Comparison of ENCODE assay signal across 16 mouse cellular contexts in genomic region chr3:83112869-83113268, GRCm38 (mm10). TPM values are rescaled to one million over a fixed set of nuclear protein-coding genes. Genes with fewer than 3 reads are reported as not detected.
DNase-seq lines count a peak whose midpoint lies in the region; ATAC-seq lines count a peak whose summit lies in the region.
"Had no signal": no experiment of that assay in that cellular context is flagged by ENCODE, and none has a peak within 500 bp of the region (broad histone marks: within the 10 kb centered on the region; RNA-seq: fewer than 3 reads in every experiment).

No protein-coding gene starts in this region.

- WGBS in forebrain, embryonic 14.5 days: 14% methylated on average over 3 of the region's 3 CpGs
- WGBS in forebrain, embryonic 10.5 days: 20% methylated on average over 3 of the region's 3 CpGs
- 14% methylated on average over 3 of the region's 3 CpGs for WGBS in forebrain, embryonic 16.5 days
- 25% methylated on average over 3 of the region's 3 CpGs for WGBS in limb, embryonic 11.5 days
- 11% methylated on average over 3 of the region's 3 CpGs for WGBS in neural tube, embryonic 15.5 days

- H3K27me3 ChIP-seq in forebrain, embryonic 14.5 days (replicated peaks; ENCODE audit: control insufficient read depth, insufficient read depth, low read length): no peaks in the 10 kb centered on the region
- peaks cover 52% of the 10 kb centered on the region for H3K27me3 ChIP-seq in forebrain, embryonic 10.5 days (ENCODE audit: poor library complexity, severe bottlenecking)
- no peaks in the 10 kb centered on the region for H3K27me3 ChIP-seq in forebrain, embryonic 16.5 days (replicated peaks; ENCODE audit: control insufficient read depth, insufficient read depth, low read length)
- no peaks in the 10 kb centered on the region for H3K27me3 ChIP-seq in limb, embryonic 11.5 days (ENCODE audit: control insufficient read depth, insufficient read depth, low read length)
- no peaks in the 10 kb centered on the region for H3K27me3 ChIP-seq in neural tube, embryonic 15.5 days (replicated peaks)

- no peak overlapping the region for H3K4me2 ChIP-seq in forebrain, embryonic 14.5 days (ENCODE audit: low read length)
- H3K4me2 ChIP-seq in forebrain, embryonic 16.5 days (ENCODE audit: low read length): no peak overlapping the region
- H3K4me2 ChIP-seq in limb, embryonic 11.5 days (ENCODE audit: low read depth, severe bottlenecking): no peak overlapping the region
- H3K4me2 ChIP-seq in neural tube, embryonic 15.5 days: peak overlapping the region; percentile 11; the same call in 1 of the 2 replicates
- H3K4me2 ChIP-seq: embryonic facial prominence, embryonic 12.5 days; midbrain, embryonic 12.5 days had no signal

- H3K9me3 ChIP-seq in forebrain, embryonic 14.5 days (replicated peaks; ENCODE audit: control insufficient read depth, low read length): no peaks in the 10 kb centered on the region
- H3K9me3 ChIP-seq in forebrain, embryonic 10.5 days: no peaks in the 10 kb centered on the region
- H3K9me3 ChIP-seq in forebrain, embryonic 16.5 days (ENCODE audit: control insufficient read depth, low read length): no peaks in the 10 kb centered on the region
- H3K9me3 ChIP-seq in limb, embryonic 11.5 days (ENCODE audit: control insufficient read depth, low read length): no peaks in the 10 kb centered on the region
- no peaks in the 10 kb centered on the region for H3K9me3 ChIP-seq in neural tube, embryonic 15.5 days (replicated peaks)
- H3K9me3 ChIP-seq: embryonic facial prominence, embryonic 12.5 days; midbrain, embryonic 12.5 days had no signal

- H3K9ac ChIP-seq in forebrain, embryonic 14.5 days (ENCODE audit: low read length): no peak overlapping the region
- H3K9ac ChIP-seq in forebrain, embryonic 16.5 days (replicated peaks; ENCODE audit: low read depth, low read length): no peak overlapping the region
- no peak overlapping the region for H3K9ac ChIP-seq in limb, embryonic 11.5 days (ENCODE audit: low read length)
- H3K9ac ChIP-seq in neural tube, embryonic 15.5 days (replicated peaks): no peak overlapping the region
- H3K9ac ChIP-seq: embryonic facial prominence, embryonic 12.5 days; midbrain, embryonic 12.5 days had no signal

- peaks cover 2% of the 10 kb centered on the region; the same call in 1 of the 2 replicates for H3K4me1 ChIP-seq in forebrain, embryonic 14.5 days (ENCODE audit: control insufficient read depth, insufficient read depth, low read length)
- H3K4me1 ChIP-seq in forebrain, embryonic 10.5 days: peaks cover 5% of the 10 kb centered on the region; the same call in 1 of the 2 replicates
- H3K4me1 ChIP-seq in forebrain, embryonic 16.5 days (replicated peaks; ENCODE audit: control insufficient read depth, insufficient read depth, low read length): peaks cover 6% of the 10 kb centered on the region
- H3K4me1 ChIP-seq in limb, embryonic 11.5 days (ENCODE audit: control insufficient read depth, insufficient read depth, low read length): peaks cover 5% of the 10 kb centered on the region
- H3K4me1 ChIP-seq in neural tube, embryonic 15.5 days: peaks cover 25% of the 10 kb centered on the region

- H3K36me3 ChIP-seq in forebrain, embryonic 14.5 days (ENCODE audit: control insufficient read depth, insufficient read depth, low read length): no peaks in the 10 kb centered on the region
- no peaks in the 10 kb centered on the region for H3K36me3 ChIP-seq in forebrain, embryonic 10.5 days (replicated peaks)
- no peaks in the 10 kb centered on the region for H3K36me3 ChIP-seq in forebrain, embryonic 16.5 days (ENCODE audit: control insufficient read depth, insufficient read depth)
- H3K36me3 ChIP-seq in limb, embryonic 11.5 days (ENCODE audit: control insufficient read depth, insufficient read depth, low read length): no peaks in the 10 kb centered on the region
- H3K36me3 ChIP-seq in neural tube, embryonic 15.5 days: no peaks in the 10 kb centered on the region
- H3K36me3 ChIP-seq: embryonic facial prominence, embryonic 12.5 days; midbrain, embryonic 12.5 days had no signal

- peak; percentile 72 for ATAC-seq in forebrain, embryonic 14.5 days
- peak; percentile 42; the same call in 1 of the 2 replicates for ATAC-seq in forebrain, embryonic 16.5 days
- no peak for ATAC-seq in limb, embryonic 11.5 days (ENCODE audit: insufficient number of reproducible peaks, low FRiP score, low TSS enrichment, low read depth)
- peak; percentile 58 for ATAC-seq in neural tube, embryonic 15.5 days (ENCODE audit: low FRiP score)
- ATAC-seq: intestine, postnatal 0 days; lung, postnatal 0 days had no signal

- H3K4me3 ChIP-seq in forebrain, embryonic 14.5 days (ENCODE audit: low read depth, low read length): no peak overlapping the region
- no peak overlapping the region for H3K4me3 ChIP-seq in forebrain, embryonic 10.5 days
- H3K4me3 ChIP-seq in forebrain, embryonic 16.5 days (replicated peaks; ENCODE audit: low read length): no peak overlapping the region
- H3K4me3 ChIP-seq in limb, embryonic 11.5 days (ENCODE audit: low read depth, low read length): no peak overlapping the region
- H3K4me3 ChIP-seq in neural tube, embryonic 15.5 days (replicated peaks): no peak overlapping the region
- H3K4me3 ChIP-seq: embryonic facial prominence, embryonic 12.5 days; midbrain, embryonic 12.5 days had no signal

- DNase-seq in forebrain, embryonic 14.5 days (ENCODE audit: low spot score): peak; percentile 55
- no peak for DNase-seq in forebrain, embryonic 10.5 days (ENCODE audit: extremely low spot score, low spot score)
- peak; percentile 20 for DNase-seq in limb, embryonic 11.5 days (ENCODE audit: low spot score)
- no peak for DNase-seq in frontal cortex, postnatal 14 days (ENCODE audit: low spot score in 2 of 2)
- no peak for DNase-seq in frontal cortex, postnatal 25 days (ENCODE audit: low spot score in 2 of 2)
- DNase-seq: B cell, adult 2 months; cerebellum, adult 9-10 months; kidney, postnatal 36 days; layer of hippocampus, postnatal 36 days; liver had no signal

- H3K27ac ChIP-seq in forebrain, embryonic 14.5 days (ENCODE audit: low read depth, low read length): no peak overlapping the region
- no peak overlapping the region for H3K27ac ChIP-seq in forebrain, embryonic 10.5 days
- H3K27ac ChIP-seq in forebrain, embryonic 16.5 days (ENCODE audit: low read length): no peak overlapping the region
- no peak overlapping the region for H3K27ac ChIP-seq in limb, embryonic 11.5 days (replicated peaks; ENCODE audit: low read depth, low read length)
- H3K27ac ChIP-seq in neural tube, embryonic 15.5 days (replicated peaks): no peak overlapping the region
- H3K27ac ChIP-seq: embryonic facial prominence, embryonic 12.5 days; midbrain, embryonic 12.5 days had no signal

RNA-seq across cellular contexts. Expression of gene Dchs2, which starts 14.9 kb away (rescaled TPM):
- polyA plus RNA-seq in forebrain, embryonic 14.5 days (2014; fragmentation: Nextera tagmentation; extraction: Ambion mirVana): 0.27 and 0.45 TPM in 2 replicates
- not detected in 2 replicates for polyA plus RNA-seq in forebrain, embryonic 10.5 days (2016; fragmentation: Nextera tagmentation; extraction: Ambion mirVana)
- 0.51 and 0.68 TPM in 2 replicates for polyA plus RNA-seq in forebrain, embryonic 16.5 days (2015; fragmentation: Nextera tagmentation; extraction: Ambion mirVana)
- 0.17 and 0.31 TPM in 2 replicates for polyA plus RNA-seq in limb, embryonic 11.5 days (2014; fragmentation: Nextera tagmentation; extraction: Ambion mirVana)
- 1.1 and 1.2 TPM in 2 replicates for polyA plus RNA-seq in neural tube, embryonic 15.5 days (2015; fragmentation: Nextera tagmentation; extraction: Ambion mirVana)

RNA-seq across cellular contexts. Expression of gene Plrg1, which starts 57.5 kb away (rescaled TPM):
- polyA plus RNA-seq in forebrain, embryonic 14.5 days (2014; fragmentation: Nextera tagmentation; extraction: Ambion mirVana): 140 and 145 TPM in 2 replicates
- polyA plus RNA-seq in forebrain, embryonic 10.5 days (2016; fragmentation: Nextera tagmentation; extraction: Ambion mirVana): 136 and 137 TPM in 2 replicates
- 112 and 123 TPM in 2 replicates for polyA plus RNA-seq in forebrain, embryonic 16.5 days (2015; fragmentation: Nextera tagmentation; extraction: Ambion mirVana)
- polyA plus RNA-seq in limb, embryonic 11.5 days (2014; fragmentation: Nextera tagmentation; extraction: Ambion mirVana): 140 TPM in 2 replicates
- polyA plus RNA-seq in neural tube, embryonic 15.5 days (2015; fragmentation: Nextera tagmentation; extraction: Ambion mirVana): 92.6 and 97.6 TPM in 2 replicates

Comparison
In these comparisons a context has a peak if more than half of its experiments do, and no peak if none do; other contexts are left out.
1. DNase-seq: peak in forebrain, embryonic 14.5 days (single experiment) and limb, embryonic 11.5 days (single experiment); none in forebrain, embryonic 10.5 days (single experiment), frontal cortex, postnatal 14 days (0 of 2) and frontal cortex, postnatal 25 days (0 of 2).